Mouse (Mus musculus): Measurements from ENCODE around the gene Zfp955a. TPM values are rescaled to one million over a fixed set of nuclear protein-coding genes. Genes with fewer than 3 reads are reported as not detected.
"Not testable (repeated sequence)": the region's sequence is repeated elsewhere in the genome, so short reads cannot be mapped to it uniquely, and the experiment has no call there.

Gene Zfp955a
- 1 to 10 TPM; 4.9 to 5.4 TPM for total RNA-seq (2021)
- long read RNA-seq, experiment 1, partial matches to known transcripts: 0 of 4 reads
- long read RNA-seq, experiment 1, other reads (novel, unspliced or antisense): 1 of 4 reads
- long read RNA-seq, experiment 2, partial matches to known transcripts: 0 of 2 reads
- long read RNA-seq, experiment 2, other reads (novel, unspliced or antisense): 0 of 2 reads

GRCm38 (mm10) chr17:33254530-33255318 is at the start of gene Zfp955a:
TSS of gene Zfp955a (minus strand) at chr17:33255145.
- intact Hi-C loops (cut with DNase I; ENCODE audit: low total_unique reads); DNase-seq: not testable (repeated sequence)

GRCm38 (mm10) chr17:33289876-33290149 is 34.9 kb upstream of the Zfp955a start:
- intact Hi-C loops (cut with DNase I; ENCODE audit: low total_unique reads); DNase-seq: not testable (repeated sequence)

- DNase-seq; intact Hi-C loops (cut with DNase I; ENCODE audit: low total_unique reads): not testable (repeated sequence)
Measured at GRCm38 (mm10) chr17:33289039-33289875, 34.3 kb upstream of the Zfp955a start, which contains the start of gene Zfp955b. TSS of gene Zfp955b (plus strand) at chr17:33289544.

DNA sequence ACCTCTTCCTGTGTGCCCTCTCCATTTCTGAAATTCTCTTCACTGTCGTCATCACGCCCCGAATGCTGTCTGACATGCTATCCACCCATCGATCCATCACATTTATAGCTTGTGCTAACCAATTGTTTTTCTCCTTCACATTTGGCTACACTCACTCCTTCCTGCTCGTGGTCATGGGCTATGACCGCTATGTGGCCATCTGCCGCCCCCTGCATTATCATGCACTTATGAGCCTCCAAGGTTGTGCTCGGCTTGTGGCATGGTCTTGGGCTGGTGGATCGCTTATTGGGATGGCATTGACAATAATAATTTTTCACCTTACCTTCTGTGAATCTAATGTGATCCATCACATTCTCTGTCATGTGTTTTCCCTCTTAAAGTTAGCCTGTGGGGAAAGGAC is 14.0 kb upstream of the Zfp955a start:
- intact Hi-C loops (cut with DNase I; ENCODE audit: low total_unique reads): no loop called here
- no peak for DNase-seq

DNA sequence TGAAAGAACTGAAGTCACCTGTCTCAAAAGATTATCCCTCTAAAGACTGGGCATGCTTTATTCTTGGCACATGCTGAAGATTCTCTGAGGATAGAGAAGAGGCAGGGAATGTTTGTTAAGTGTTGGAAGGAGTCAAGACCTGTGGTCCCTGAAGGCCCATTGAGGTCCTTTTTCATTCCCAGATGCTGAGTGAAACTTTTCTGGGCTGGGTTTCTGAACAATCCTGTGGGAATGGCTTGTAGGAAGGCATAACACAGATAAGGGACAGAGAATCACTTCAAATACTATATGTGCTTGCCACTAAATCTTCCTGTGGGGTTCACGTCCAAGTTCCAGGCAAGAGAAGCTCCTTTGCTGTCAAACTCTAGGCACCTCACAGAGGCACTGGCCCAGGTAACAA is 9.4 kb upstream of the Zfp955a start, which contains the start of gene Olfr63:
Olfr63 (plus strand) TSS at position 301 of the 400 bp plus-strand sequence.
- no peak for DNase-seq
- intact Hi-C loops (cut with DNase I; ENCODE audit: low total_unique reads): no loop called here

GRCm38 (mm10) chr17:33255319-33255657 is 343 bp upstream of the Zfp955a start:
- DNase-seq; intact Hi-C loops (cut with DNase I; ENCODE audit: low total_unique reads): not testable (repeated sequence)

DNA sequence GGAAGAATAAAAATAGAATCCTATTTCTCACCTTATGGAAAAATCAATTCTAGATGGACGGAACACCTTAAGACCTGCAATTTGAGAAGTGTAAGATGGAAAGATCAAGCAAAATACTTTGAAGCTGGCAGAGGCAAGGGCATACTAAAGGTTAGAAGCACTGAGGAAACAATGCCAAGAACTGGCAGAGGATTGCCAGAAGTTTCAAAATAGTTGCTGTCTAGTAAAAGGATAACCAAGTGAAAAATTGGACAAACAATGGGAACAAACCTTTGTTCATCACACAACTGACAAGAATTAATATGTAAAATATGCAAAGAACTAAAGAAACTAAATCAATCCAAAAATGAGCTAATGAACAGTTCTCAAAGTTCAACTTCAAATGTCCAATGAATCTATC is 18.3 kb downstream of the Zfp955a start:
- DNase-seq: not testable (repeated sequence)
- intact Hi-C loops (cut with DNase I; ENCODE audit: low total_unique reads): loop anchor here (10.0 kb wide), 1 partner anchor 68 kb away; no protein-coding TSS in a partner anchor

DNA sequence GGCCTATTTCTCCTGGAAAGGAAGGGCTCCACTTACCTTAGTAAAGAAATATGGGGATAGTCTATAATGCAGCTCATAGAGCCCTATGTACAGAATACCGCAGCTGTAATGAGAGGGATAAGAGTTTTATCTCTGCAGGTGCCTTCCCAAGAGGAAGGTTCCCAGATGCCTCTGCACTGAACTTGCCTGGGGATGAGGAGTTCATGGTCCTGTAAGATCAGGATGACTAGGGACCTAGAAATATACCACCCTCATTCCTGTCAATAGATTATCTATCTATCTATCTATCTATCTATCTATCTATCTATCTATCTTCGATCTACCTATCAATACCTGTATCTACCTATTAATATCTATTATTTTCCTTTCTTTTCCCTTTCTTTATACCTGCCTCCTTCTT is 33.4 kb downstream of the Zfp955a start, which contains the start of gene Olfr1564:
Olfr1564 (minus strand) TSS at position 101 of the 400 bp plus-strand sequence.
- intact Hi-C loops (cut with DNase I; ENCODE audit: low total_unique reads): no loop called here

DNA sequence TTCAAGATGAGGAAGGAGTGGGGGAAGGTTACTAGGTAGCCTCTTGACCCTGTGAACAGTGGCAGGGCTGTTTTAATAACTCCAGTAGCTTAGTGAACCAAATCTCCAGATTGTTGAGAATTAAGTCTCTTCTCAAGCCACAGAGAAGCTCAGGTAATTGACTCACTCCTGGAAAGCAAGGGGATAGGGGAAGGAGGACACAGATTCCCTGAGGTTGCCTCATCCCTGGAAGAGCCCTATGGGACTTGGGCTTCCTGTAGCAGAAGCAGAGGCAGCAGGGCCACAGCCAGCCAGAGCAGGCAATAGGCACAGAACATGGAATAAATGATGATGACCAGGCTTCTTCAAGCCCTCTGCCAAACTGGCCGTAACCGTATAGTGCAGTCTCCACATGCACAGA is 63.9 kb downstream of the Zfp955a start, which contains the start of gene Olfr239:
Olfr239 (plus strand) TSS at position 301 of the 400 bp plus-strand sequence.
- intact Hi-C loops (cut with DNase I; ENCODE audit: low total_unique reads); DNase-seq: not testable (repeated sequence)

More for the DNA sequence above, 33.4 kb downstream of the Zfp955a start, which contains the start of gene Olfr1564:
- DNase-seq: no peak

Other genes starting within 250 kb of the Zfp955a start
- gene Zfp763, start 221.7 kb downstream of the Zfp955a start, total RNA-seq (2021): 1 to 10 TPM; 2.9 to 4.3 TPM
- not detected for gene 4921501E09Rik, start 187.1 kb downstream of the Zfp955a start, total RNA-seq (2021)
- gene Zfp563, start 165.8 kb downstream of the Zfp955a start, total RNA-seq (2021): 1 to 10 TPM; 3.1 to 4.6 TPM
- gene Morc2b, start 115.5 kb downstream of the Zfp955a start, total RNA-seq (2021): under 1 TPM; 0.14 to 0.29 TPM
- not detected for gene Olfr55, start 86.7 kb downstream of the Zfp955a start, total RNA-seq (2021)
- gene Olfr239, start 63.8 kb downstream of the Zfp955a start, total RNA-seq (2021): not detected
- gene Olfr1564, start 33.5 kb downstream of the Zfp955a start, total RNA-seq (2021): under 1 TPM; 0.11 to 0.27 TPM
- gene Olfr63, start 9.5 kb upstream of the Zfp955a start, total RNA-seq (2021): not detected
- 10 to 100 TPM; 10.9 to 11.9 TPM for gene Zfp955b, start 34.4 kb upstream of the Zfp955a start, total RNA-seq (2021)
- gene Zfp81, start 103.7 kb upstream of the Zfp955a start, total RNA-seq (2021): 1 to 10 TPM; 3.8 TPM
- gene Zfp101, start 139.5 kb upstream of the Zfp955a start, total RNA-seq (2021): 1 to 10 TPM; 4.1 to 4.4 TPM
- not detected for gene Actl9, start 177.8 kb upstream of the Zfp955a start, total RNA-seq (2021)

Data from gastrocnemius, postnatal 14 days (tissue).